Comparison of ENCODE assay signal across 7 mouse cellular contexts in genomic region chr7:81345447-81346170, GRCm38 (mm10). TPM values are rescaled to one million over a fixed set of nuclear protein-coding genes. Genes with fewer than 3 reads are reported as not detected.
A peak's percentile ranks its signal among the peaks of the same experiment; 100 is the strongest.
DNase-seq lines count a peak whose midpoint lies in the region; ATAC-seq and TF ChIP-seq lines count a peak whose summit lies in the region.

No protein-coding gene starts in this region.

- no peaks in the 10 kb centered on the region; the same call in 1 of the 2 replicates for H3K36me3 ChIP-seq in testis, adult 2 months (ENCODE audit: control insufficient read depth, insufficient read depth, low read length)
- H3K36me3 ChIP-seq in forebrain, embryonic 14.5 days (ENCODE audit: control insufficient read depth, insufficient read depth, low read length): peaks cover 29% of the 10 kb centered on the region
- peaks cover 40% of the 10 kb centered on the region for H3K36me3 ChIP-seq in liver, embryonic 12.5 days
- H3K36me3 ChIP-seq in stomach, postnatal 0 days (ENCODE audit: control insufficient read depth, insufficient read depth, low read length): peaks cover 2% of the 10 kb centered on the region; the same call in 1 of the 2 replicates

- H3K9ac ChIP-seq in forebrain, embryonic 14.5 days (ENCODE audit: low read length): peak overlapping the region; percentile 50
- peak overlapping the region; percentile 72 for H3K9ac ChIP-seq in liver, embryonic 12.5 days
- peak overlapping the region; percentile 39; the same call in 1 of the 2 replicates for H3K9ac ChIP-seq in stomach, postnatal 0 days (ENCODE audit: low read length)

- no peak for DNase-seq in testis, postnatal 10 days (ENCODE audit: low spot score)
- no peak for DNase-seq in forebrain, embryonic 14.5 days (ENCODE audit: low spot score)
- no peak for DNase-seq in stomach, postnatal 0 days (ENCODE audit: low spot score)
- DNase-seq in spleen, postnatal 14 days (ENCODE audit: low spot score in 2 of 2): no peak
- DNase-seq in Muller cell, postnatal 12 days (ENCODE audit: inconsistent ontology term): no peak

- H3K4me2 ChIP-seq in forebrain, embryonic 14.5 days (ENCODE audit: low read length): peak overlapping the region; percentile 42
- H3K4me2 ChIP-seq in liver, embryonic 12.5 days: peak overlapping the region; percentile 85
- H3K4me2 ChIP-seq in stomach, postnatal 0 days (replicated peaks; ENCODE audit: low read depth): peak overlapping the region; percentile 43

- peak overlapping the region; percentile 78 for H3K4me3 ChIP-seq in testis, adult 2 months (ENCODE audit: control insufficient read depth, low read depth, low read length)
- peak overlapping the region; percentile 79 for H3K4me3 ChIP-seq in forebrain, embryonic 14.5 days (ENCODE audit: low read depth, low read length)
- H3K4me3 ChIP-seq in liver, embryonic 12.5 days: peak overlapping the region; percentile 94
- H3K4me3 ChIP-seq in stomach, postnatal 0 days (ENCODE audit: low read depth, low read length): peak overlapping the region; percentile 68

- TF ChIP-seq CTCF in testis, adult 2 months (IDR thresholded peaks at IDR 0.05; ENCODE audit: control insufficient read depth, insufficient read depth, insufficient replicate concordance, low read depth, low read length): no peak
- TF ChIP-seq CTCF in stomach, postnatal 0 days (IDR thresholded peaks at IDR 0.05; ENCODE audit: low read depth): no peak

- WGBS in forebrain, embryonic 14.5 days: 63% methylated on average over 15 of the region's 15 CpGs
- 55% methylated on average over 15 of the region's 15 CpGs for WGBS in liver, embryonic 12.5 days (ENCODE audit: insufficient replicate concordance)
- 63% methylated on average over 15 of the region's 15 CpGs for WGBS in stomach, postnatal 0 days

- peak overlapping the region; percentile 65 for H3K27ac ChIP-seq in testis, adult 2 months (ENCODE audit: control insufficient read depth, insufficient read depth, low read depth, low read length)
- no peak overlapping the region for H3K27ac ChIP-seq in forebrain, embryonic 14.5 days (ENCODE audit: low read depth, low read length)
- no peak overlapping the region for H3K27ac ChIP-seq in liver, embryonic 12.5 days
- H3K27ac ChIP-seq in stomach, postnatal 0 days (replicated peaks): no peak overlapping the region

- H3K27me3 ChIP-seq in testis, adult 2 months (ENCODE audit: control insufficient read depth, insufficient read depth, low read length): no peaks in the 10 kb centered on the region
- no peaks in the 10 kb centered on the region for H3K27me3 ChIP-seq in forebrain, embryonic 14.5 days (replicated peaks; ENCODE audit: control insufficient read depth, insufficient read depth, low read length)
- H3K27me3 ChIP-seq in liver, embryonic 12.5 days (replicated peaks): peaks cover 8% of the 10 kb centered on the region
- no peaks in the 10 kb centered on the region for H3K27me3 ChIP-seq in stomach, postnatal 0 days (ENCODE audit: control insufficient read depth, insufficient read depth, low read length)

- H3K4me1 ChIP-seq in testis, adult 2 months (ENCODE audit: control insufficient read depth, insufficient read depth, low read length): no peaks in the 10 kb centered on the region; the same call in 1 of the 2 replicates
- peaks cover 15% of the 10 kb centered on the region for H3K4me1 ChIP-seq in forebrain, embryonic 14.5 days (ENCODE audit: control insufficient read depth, insufficient read depth, low read length)
- H3K4me1 ChIP-seq in liver, embryonic 12.5 days: peaks cover 37% of the 10 kb centered on the region
- H3K4me1 ChIP-seq in stomach, postnatal 0 days (replicated peaks; ENCODE audit: control insufficient read depth, insufficient read depth): no peaks in the 10 kb centered on the region

- no peak for TF ChIP-seq EP300 in stomach, postnatal 0 days (optimal IDR thresholded peaks at IDR 0.05)

- no peaks in the 10 kb centered on the region for H3K9me3 ChIP-seq in forebrain, embryonic 14.5 days (replicated peaks; ENCODE audit: control insufficient read depth, low read length)
- H3K9me3 ChIP-seq in liver, embryonic 12.5 days (replicated peaks): no peaks in the 10 kb centered on the region
- H3K9me3 ChIP-seq in stomach, postnatal 0 days (ENCODE audit: control insufficient read depth, low read length): no peaks in the 10 kb centered on the region

- ATAC-seq in forebrain, embryonic 14.5 days: peak; percentile 0; the same call in 1 of the 2 replicates
- no peak for ATAC-seq in liver, embryonic 12.5 days
- ATAC-seq in stomach, postnatal 0 days (ENCODE audit: low FRiP score, low TSS enrichment): no peak; the same call in 1 of the 2 replicates

- TF ChIP-seq POLR2A in testis, adult 2 months (IDR thresholded peaks at IDR 0.05; ENCODE audit: control insufficient read depth, low read depth, low read length): no peak

RNA-seq across cellular contexts. Expression of gene Rps17, which starts 0.6 kb away (rescaled TPM):
- 697 and 742 TPM in 2 replicates for polyA plus RNA-seq in testis, adult 2 months (2012; rRNA removed)
- 769 and 900 TPM in 2 replicates for polyA plus RNA-seq in forebrain, embryonic 14.5 days (2014; fragmentation: Nextera tagmentation; extraction: Ambion mirVana)
- 991 and 1,051 TPM in 2 replicates for polyA plus RNA-seq in liver, embryonic 12.5 days (2016; fragmentation: Nextera tagmentation; extraction: Ambion mirVana)
- polyA plus RNA-seq in stomach, postnatal 0 days (2015; fragmentation: Nextera tagmentation; extraction: Ambion mirVana): 1,024 and 1,034 TPM in 2 replicates
